Mouse (Mus musculus): Measurements from ENCODE around the gene Sp7. TPM values are rescaled to one million over a fixed set of nuclear protein-coding genes. Genes with fewer than 3 reads are reported as not detected.

Sp7 gene
- polyA plus RNA-seq, 1 experiment from 2014 or later: 0.15 TPM

- ATAC-seq (replicated peaks; ENCODE audit: insufficient number of reproducible peaks, insufficient read depth, low FRiP score, low read depth): no peak
- Histone ChIP-seq H3K27me3 (no peaks in the 10 kb centered on the region), H3K4me2 (no peak overlapping the region), H3K36me3 (no peaks in the 10 kb centered on the region), H3K4me3 (no peak overlapping the region), H3K4me1 (replicated peaks) (no peaks in the 10 kb centered on the region), H3K9ac (no peak overlapping the region), H3K27ac (no peak overlapping the region), H3K9me3 (replicated peaks) (no peaks in the 10 kb centered on the region)
- WGBS: 82% methylated on average over 6 of the region's 6 CpGs
Measured at GRCm38 (mm10) chr15:102383671-102384070, 16.7 kb upstream of the Sp7 start.

- WGBS: 3% methylated on average over 7 of the region's 7 CpGs
- Histone ChIP-seq H3K4me1 (replicated peaks) (peaks cover 14% of the 10 kb centered on the region), H3K4me2 (no peak overlapping the region), H3K27ac (no peak overlapping the region), H3K27me3 (no peaks in the 10 kb centered on the region), H3K4me3 (no peak overlapping the region), H3K36me3 (no peaks in the 10 kb centered on the region), H3K9me3 (replicated peaks) (no peaks in the 10 kb centered on the region), H3K9ac (no peak overlapping the region)
- ATAC-seq (replicated peaks; ENCODE audit: insufficient number of reproducible peaks, insufficient read depth, low FRiP score, low read depth): peak; percentile 60; the same call in 1 of the 2 replicates
Measured at GRCm38 (mm10) chr15:102381575-102381974, 14.6 kb upstream of the Sp7 start.

- Histone ChIP-seq H3K36me3 (no peaks in the 10 kb centered on the region), H3K27ac (peak overlapping the region; percentile 82), H3K4me1 (replicated peaks) (peaks cover 18% of the 10 kb centered on the region), H3K4me2 (peak overlapping the region; percentile 99), H3K27me3 (peaks cover 3% of the 10 kb centered on the region; the same call in 1 of the 2 replicates), H3K9me3 (replicated peaks) (no peaks in the 10 kb centered on the region), H3K9ac (no peak overlapping the region), H3K4me3 (peak overlapping the region; percentile 75; the same call in 1 of the 2 replicates)
- WGBS: 7% methylated on average over 10 of the region's 10 CpGs
- ATAC-seq (replicated peaks; ENCODE audit: insufficient number of reproducible peaks, insufficient read depth, low FRiP score, low read depth): peak; percentile 41
Measured at GRCm38 (mm10) chr15:102377810-102378262, 10.9 kb upstream of the Sp7 start.

GRCm38 (mm10) chr15:102377163-102377543, 10.2 kb upstream of the Sp7 start:
- Histone ChIP-seq H3K36me3 (no peaks in the 10 kb centered on the region), H3K27ac (peak overlapping the region; percentile 82), H3K9ac (peak overlapping the region; percentile 76), H3K4me3 (peak overlapping the region; percentile 75), H3K4me2 (peak overlapping the region; percentile 99), H3K27me3 (peaks cover 3% of the 10 kb centered on the region; the same call in 1 of the 2 replicates), H3K4me1 (replicated peaks) (peaks cover 18% of the 10 kb centered on the region), H3K9me3 (replicated peaks) (no peaks in the 10 kb centered on the region)
- WGBS: under 1% methylated on average over 7 of the region's 7 CpGs
- peak; percentile 79 for ATAC-seq (replicated peaks; ENCODE audit: insufficient number of reproducible peaks, insufficient read depth, low FRiP score, low read depth)

GRCm38 (mm10) chr15:102376453-102377162, 9.6 kb upstream of the Sp7 start:
- H3K36me3 ChIP-seq: no peaks in the 10 kb centered on the region
- H3K9ac ChIP-seq: peak overlapping the region; percentile 76
- peak; percentile 83 for ATAC-seq (replicated peaks; ENCODE audit: insufficient number of reproducible peaks, insufficient read depth, low FRiP score, low read depth)
- peak overlapping the region; percentile 99 for H3K4me2 ChIP-seq
- WGBS: 1% methylated on average over 43 of the region's 43 CpGs
- H3K27ac ChIP-seq: peak overlapping the region; percentile 82
- peak overlapping the region; percentile 75 for H3K4me3 ChIP-seq
- H3K9me3 ChIP-seq (replicated peaks): no peaks in the 10 kb centered on the region
- H3K27me3 ChIP-seq: peaks cover 3% of the 10 kb centered on the region; the same call in 1 of the 2 replicates
- peaks cover 18% of the 10 kb centered on the region for H3K4me1 ChIP-seq (replicated peaks)

GRCm38 (mm10) chr15:102370727-102371126, 3.7 kb upstream of the Sp7 start:
- 11% methylated on average over 10 of the region's 10 CpGs for whole genome bisulfite sequencing
- Histone ChIP-seq H3K27me3 (peaks cover 36% of the 10 kb centered on the region), H3K9ac (0 out of 2 replicates have a peak overlapping the region, but pooled peaks have one; percentile 8), H3K4me2 (peak overlapping the region; percentile 38), H3K27ac (no peak overlapping the region), H3K4me1 (replicated peaks) (peaks cover 21% of the 10 kb centered on the region), H3K36me3 (no peaks in the 10 kb centered on the region), H3K4me3 (no peak overlapping the region), H3K9me3 (replicated peaks) (no peaks in the 10 kb centered on the region)
- no peak; the same call in 1 of the 2 replicates for ATAC-seq (replicated peaks; ENCODE audit: insufficient number of reproducible peaks, insufficient read depth, low FRiP score, low read depth)

GRCm38 (mm10) chr15:102369972-102370371, 3.0 kb upstream of the Sp7 start:
- peak overlapping the region; percentile 38 for H3K4me2 ChIP-seq
- no peak for ATAC-seq (replicated peaks; ENCODE audit: insufficient number of reproducible peaks, insufficient read depth, low FRiP score, low read depth)
- H3K9ac ChIP-seq: no peak overlapping the region
- H3K27ac ChIP-seq: no peak overlapping the region
- 19% methylated on average over 13 of the region's 13 CpGs for WGBS
- H3K4me3 ChIP-seq: peak overlapping the region; percentile 11; the same call in 1 of the 2 replicates
- no peaks in the 10 kb centered on the region for H3K36me3 ChIP-seq
- H3K4me1 ChIP-seq (replicated peaks): peaks cover 21% of the 10 kb centered on the region
- no peaks in the 10 kb centered on the region for H3K9me3 ChIP-seq (replicated peaks)
- H3K27me3 ChIP-seq: peaks cover 40% of the 10 kb centered on the region

- peaks cover 45% of the 10 kb centered on the region for H3K27me3 ChIP-seq
- WGBS: 12% methylated on average over 7 of the region's 7 CpGs
- no peak overlapping the region for H3K4me3 ChIP-seq
- peaks cover 31% of the 10 kb centered on the region for H3K4me1 ChIP-seq (replicated peaks)
- H3K4me2 ChIP-seq: peak overlapping the region; percentile 58
- no peaks in the 10 kb centered on the region for H3K36me3 ChIP-seq
- no peak overlapping the region for H3K27ac ChIP-seq
- no peak for ATAC-seq (replicated peaks; ENCODE audit: insufficient number of reproducible peaks, insufficient read depth, low FRiP score, low read depth)
- H3K9ac ChIP-seq: no peak overlapping the region
- no peaks in the 10 kb centered on the region for H3K9me3 ChIP-seq (replicated peaks)
Measured at GRCm38 (mm10) chr15:102366238-102366637, 744 bp downstream of the Sp7 start.

GRCm38 (mm10) chr15:102364678-102365077, 2.3 kb downstream of the Sp7 start:
- Histone ChIP-seq H3K4me2 (no peak overlapping the region), H3K9ac (no peak overlapping the region), H3K27me3 (peaks cover 34% of the 10 kb centered on the region), H3K4me3 (no peak overlapping the region), H3K4me1 (replicated peaks) (peaks cover 19% of the 10 kb centered on the region), H3K27ac (no peak overlapping the region), H3K9me3 (replicated peaks) (no peaks in the 10 kb centered on the region), H3K36me3 (no peaks in the 10 kb centered on the region)
- WGBS: 83% methylated on average over 1 of the region's 1 CpGs
- ATAC-seq (replicated peaks; ENCODE audit: insufficient number of reproducible peaks, insufficient read depth, low FRiP score, low read depth): no peak

GRCm38 (mm10) chr15:102362648-102363047, 4.3 kb downstream of the Sp7 start:
- peak overlapping the region; percentile 47 for H3K9ac ChIP-seq
- peaks cover 34% of the 10 kb centered on the region for H3K4me1 ChIP-seq (replicated peaks)
- H3K4me2 ChIP-seq: peak overlapping the region; percentile 56
- H3K4me3 ChIP-seq: peak overlapping the region; percentile 26
- WGBS: 11% methylated on average over 14 of the region's 14 CpGs
- H3K27me3 ChIP-seq: peaks cover 46% of the 10 kb centered on the region
- H3K36me3 ChIP-seq: no peaks in the 10 kb centered on the region
- peak; percentile 51; the same call in 1 of the 2 replicates for ATAC-seq (replicated peaks; ENCODE audit: insufficient number of reproducible peaks, insufficient read depth, low FRiP score, low read depth)
- 0 out of 2 replicates have a peak overlapping the region, but pooled peaks have one; percentile 16 for H3K27ac ChIP-seq
- H3K9me3 ChIP-seq (replicated peaks): no peaks in the 10 kb centered on the region

- peaks cover 38% of the 10 kb centered on the region for H3K27me3 ChIP-seq
- H3K27ac ChIP-seq: no peak overlapping the region
- no peak overlapping the region for H3K9ac ChIP-seq
- 26% methylated on average over 5 of the region's 5 CpGs for WGBS
- H3K9me3 ChIP-seq (replicated peaks): no peaks in the 10 kb centered on the region
- no peaks in the 10 kb centered on the region for H3K36me3 ChIP-seq
- peak overlapping the region; percentile 49; the same call in 1 of the 2 replicates for H3K4me2 ChIP-seq
- H3K4me3 ChIP-seq: 0 out of 2 replicates have a peak overlapping the region, but pooled peaks have one; percentile 29
- peaks cover 44% of the 10 kb centered on the region for H3K4me1 ChIP-seq (replicated peaks)
- ATAC-seq (replicated peaks; ENCODE audit: insufficient number of reproducible peaks, insufficient read depth, low FRiP score, low read depth): no peak
Measured at GRCm38 (mm10) chr15:102358834-102359233, 8.1 kb downstream of the Sp7 start.
